Comparison of ENCODE assay signal across 15 mouse cellular contexts in the genomic region with DNA sequence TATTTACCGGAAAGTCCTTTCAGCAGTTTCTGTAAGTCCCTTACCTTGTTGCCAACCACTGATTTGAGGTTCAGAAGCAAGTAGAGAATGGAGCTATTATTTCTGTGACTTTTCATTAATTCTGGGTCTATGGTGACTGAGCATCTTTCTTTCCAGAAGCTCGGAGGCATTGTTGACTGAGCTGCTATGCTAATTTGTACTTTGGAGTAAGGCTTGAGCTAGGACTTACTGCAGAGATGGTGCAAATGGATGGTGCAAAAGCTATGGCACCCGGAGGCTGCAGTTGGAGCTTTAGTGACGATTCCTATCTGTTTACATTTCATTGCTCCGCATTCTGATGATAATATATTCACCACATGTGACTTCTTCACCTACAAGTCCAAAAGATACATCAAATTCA.
A peak's percentile ranks its signal among the peaks of the same experiment; 100 is the strongest.
DNase-seq lines count a peak whose midpoint lies in the region; ATAC-seq lines count a peak whose summit lies in the region.
"Had no signal": no experiment of that assay in that cellular context is flagged by ENCODE, and none has a peak within 500 bp of the region (broad histone marks: within the 10 kb centered on the region; RNA-seq: fewer than 3 reads in every experiment).

No protein-coding gene starts in this region.

- peaks cover 18% of the 10 kb centered on the region for H3K4me1 ChIP-seq in forebrain, embryonic 12.5 days
- H3K4me1 ChIP-seq in forebrain, embryonic 10.5 days = peaks cover 15% of the 10 kb centered on the region
- peaks cover 17% of the 10 kb centered on the region for H3K4me1 ChIP-seq in midbrain, embryonic 12.5 days
- H3K4me1 ChIP-seq in midbrain, embryonic 10.5 days = peaks cover 20% of the 10 kb centered on the region
- H3K4me1 ChIP-seq in hindbrain, embryonic 16.5 days (ENCODE audit: control insufficient read depth, insufficient read depth, low read depth, low read length) = peaks cover 12% of the 10 kb centered on the region
- H3K4me1 ChIP-seq: liver, embryonic 13.5 days had no signal

- no peak overlapping the region for H3K9ac ChIP-seq in forebrain, embryonic 12.5 days
- no peak overlapping the region for H3K9ac ChIP-seq in midbrain, embryonic 12.5 days (replicated peaks)
- H3K9ac ChIP-seq in hindbrain, embryonic 16.5 days (ENCODE audit: low read depth, low read length) = no peak overlapping the region
- H3K9ac ChIP-seq: liver, embryonic 13.5 days had no signal

- ATAC-seq in forebrain, embryonic 12.5 days (ENCODE audit: low FRiP score) = peak; percentile 30; the same call in 1 of the 2 replicates
- 0 out of 2 replicates have a peak, but pooled peaks have one; percentile 13 for ATAC-seq in midbrain, embryonic 12.5 days (ENCODE audit: low FRiP score, low read depth)
- ATAC-seq in hindbrain, embryonic 16.5 days = peak; percentile 54
- ATAC-seq: inflammation-experienced regulatory T-cells, adult 6 months had no signal

- WGBS in forebrain, embryonic 12.5 days = 72% methylated on average over 5 of the region's 5 CpGs
- WGBS in forebrain, embryonic 10.5 days = 88% methylated on average over 5 of the region's 5 CpGs
- 63% methylated on average over 5 of the region's 5 CpGs for WGBS in midbrain, embryonic 12.5 days
- WGBS in midbrain, embryonic 10.5 days = 79% methylated on average over 5 of the region's 5 CpGs
- 48% methylated on average over 5 of the region's 5 CpGs for WGBS in hindbrain, embryonic 16.5 days

- H3K27me3 ChIP-seq in forebrain, embryonic 12.5 days = no peaks in the 10 kb centered on the region
- H3K27me3 ChIP-seq in forebrain, embryonic 10.5 days (ENCODE audit: poor library complexity, severe bottlenecking) = no peaks in the 10 kb centered on the region
- H3K27me3 ChIP-seq in midbrain, embryonic 12.5 days = no peaks in the 10 kb centered on the region
- no peaks in the 10 kb centered on the region for H3K27me3 ChIP-seq in midbrain, embryonic 10.5 days (ENCODE audit: low read depth, poor library complexity, severe bottlenecking)
- H3K27me3 ChIP-seq in hindbrain, embryonic 16.5 days (replicated peaks; ENCODE audit: control insufficient read depth, insufficient read depth, low read length) = no peaks in the 10 kb centered on the region
- H3K27me3 ChIP-seq: CH12.LX; liver, embryonic 13.5 days had no signal

- DNase-seq in forebrain, embryonic 10.5 days (ENCODE audit: extremely low spot score, low spot score) = no peak
- no peak for DNase-seq in midbrain, embryonic 10.5 days (ENCODE audit: low spot score)
- peak; percentile 21 for DNase-seq in telencephalon, adult 2 months (ENCODE audit: low read depth, low spot score)
- DNase-seq in ovary, postnatal 14 days (ENCODE audit: low spot score) = no peak
- DNase-seq in urinary bladder, postnatal 4 days (ENCODE audit: low spot score in 2 of 2) = no peak
- DNase-seq: adrenal gland, postnatal 10 days; liver, embryonic 13.5 days; thymus, postnatal 25 days had no signal

- H3K9me3 ChIP-seq in forebrain, embryonic 12.5 days = no peaks in the 10 kb centered on the region
- H3K9me3 ChIP-seq in forebrain, embryonic 10.5 days = no peaks in the 10 kb centered on the region
- H3K9me3 ChIP-seq in midbrain, embryonic 12.5 days = no peaks in the 10 kb centered on the region
- no peaks in the 10 kb centered on the region for H3K9me3 ChIP-seq in midbrain, embryonic 10.5 days (replicated peaks)
- no peaks in the 10 kb centered on the region for H3K9me3 ChIP-seq in hindbrain, embryonic 16.5 days (ENCODE audit: control insufficient read depth, low read length)
- H3K9me3 ChIP-seq: embryonic facial prominence, embryonic 10.5 days; liver, embryonic 13.5 days had no signal

- no peaks in the 10 kb centered on the region for H3K36me3 ChIP-seq in forebrain, embryonic 12.5 days (replicated peaks)
- H3K36me3 ChIP-seq in forebrain, embryonic 10.5 days (replicated peaks) = no peaks in the 10 kb centered on the region
- H3K36me3 ChIP-seq in midbrain, embryonic 12.5 days = no peaks in the 10 kb centered on the region
- H3K36me3 ChIP-seq in midbrain, embryonic 10.5 days = no peaks in the 10 kb centered on the region
- no peaks in the 10 kb centered on the region for H3K36me3 ChIP-seq in hindbrain, embryonic 16.5 days (ENCODE audit: control insufficient read depth, insufficient read depth, low read length)
- H3K36me3 ChIP-seq: embryonic facial prominence, embryonic 10.5 days; liver, embryonic 13.5 days had no signal

- no peak overlapping the region for H3K4me2 ChIP-seq in forebrain, embryonic 12.5 days
- no peak overlapping the region for H3K4me2 ChIP-seq in midbrain, embryonic 12.5 days (replicated peaks)
- peak overlapping the region; percentile 31 for H3K4me2 ChIP-seq in hindbrain, embryonic 16.5 days (ENCODE audit: low read length)
- H3K4me2 ChIP-seq: liver, embryonic 13.5 days had no signal

- no peak overlapping the region for H3K4me3 ChIP-seq in forebrain, embryonic 12.5 days (replicated peaks)
- H3K4me3 ChIP-seq in forebrain, embryonic 10.5 days = no peak overlapping the region
- no peak overlapping the region for H3K4me3 ChIP-seq in midbrain, embryonic 12.5 days
- no peak overlapping the region for H3K4me3 ChIP-seq in midbrain, embryonic 10.5 days
- no peak overlapping the region for H3K4me3 ChIP-seq in hindbrain, embryonic 16.5 days (ENCODE audit: low read length)
- H3K4me3 ChIP-seq: embryonic facial prominence, embryonic 10.5 days; liver, embryonic 13.5 days had no signal

- H3K27ac ChIP-seq in forebrain, embryonic 12.5 days = no peak overlapping the region
- no peak overlapping the region for H3K27ac ChIP-seq in forebrain, embryonic 10.5 days
- peak overlapping the region; percentile 70; the same call in 1 of the 2 replicates for H3K27ac ChIP-seq in midbrain, embryonic 12.5 days (replicated peaks)
- H3K27ac ChIP-seq in midbrain, embryonic 10.5 days (replicated peaks) = no peak overlapping the region
- H3K27ac ChIP-seq in hindbrain, embryonic 16.5 days (ENCODE audit: low read depth, low read length) = peak overlapping the region; percentile 76
- H3K27ac ChIP-seq: embryonic facial prominence, embryonic 10.5 days; kidney, postnatal 0 days; liver, embryonic 13.5 days had no signal

Comparison
In these comparisons a context has a peak if more than half of its experiments do, and no peak if none do; other contexts are left out.
1. H3K27ac ChIP-seq: peak in midbrain, embryonic 12.5 days (single experiment) and hindbrain, embryonic 16.5 days (single experiment); none in forebrain, embryonic 12.5 days (single experiment), forebrain, embryonic 10.5 days (single experiment) and midbrain, embryonic 10.5 days (single experiment).
2. Peak in every context shown above with its lines, with median percentiles within 50 percentile points of each other: ATAC-seq.